Mouse (Mus musculus) ovary, adult 10 weeks (tissue): ENCODE data around the gene Gosr2. TPM values are rescaled to one million over a fixed set of nuclear protein-coding genes. Genes with fewer than 3 reads are reported as not detected.

Source experiments
- polyA plus RNA-seq: library from polyadenylated mRNA; stranded (reverse); fragments of 350-450 nt; fragmentation: Illumina TruSeq; extraction: RNeasy Lipid Tissue Mini Kit (QIAGEN cat#74804); gene quantifications from one replicate; pipeline ENCODE4 v1.2.3, GENCODE M21; 2014

The Gosr2 gene
- 77.5 TPM for polyA plus RNA-seq

GRCm38 (mm10) chr11:103697565-103698176 lies at the start of gene Gosr2:
TSS of gene Gosr2 (minus strand) at chr11:103697898.

GRCm38 (mm10) chr11:103649301-103649982 lies 48.3 kb downstream of the Gosr2 start, which contains the start of gene Rprml:
TSS of gene Rprml (plus strand) at chr11:103649570.

GRCm38 (mm10) chr11:103638790-103639189 lies 58.9 kb downstream of the Gosr2 start, which contains the start of gene Lyzl6:
TSS of gene Lyzl6 (minus strand) at chr11:103638890.

Other genes with a start within 250 kb of the Gosr2 start
- not detected for gene Lrrc37a, start 193.3 kb downstream of the Gosr2 start, polyA plus RNA-seq
- not detected for gene Gm884, start 76.8 kb downstream of the Gosr2 start, polyA plus RNA-seq
- not detected for gene Lyzl6, start 59.0 kb downstream of the Gosr2 start, polyA plus RNA-seq
- gene Rprml, start 48.3 kb downstream of the Gosr2 start, polyA plus RNA-seq: not detected
- gene Wnt9b, start 51.9 kb upstream of the Gosr2 start, polyA plus RNA-seq: not detected
- not detected for gene Wnt3, start 76.3 kb upstream of the Gosr2 start, polyA plus RNA-seq